Mouse (Mus musculus): ENCODE data around the gene Bpifb9b. TPM values are rescaled to one million over a fixed set of nuclear protein-coding genes. Genes with fewer than 3 reads are reported as not detected.

Bpifb9b gene
- polyA plus RNA-seq, 1 experiment from 2014 or later: not detected

DNA sequence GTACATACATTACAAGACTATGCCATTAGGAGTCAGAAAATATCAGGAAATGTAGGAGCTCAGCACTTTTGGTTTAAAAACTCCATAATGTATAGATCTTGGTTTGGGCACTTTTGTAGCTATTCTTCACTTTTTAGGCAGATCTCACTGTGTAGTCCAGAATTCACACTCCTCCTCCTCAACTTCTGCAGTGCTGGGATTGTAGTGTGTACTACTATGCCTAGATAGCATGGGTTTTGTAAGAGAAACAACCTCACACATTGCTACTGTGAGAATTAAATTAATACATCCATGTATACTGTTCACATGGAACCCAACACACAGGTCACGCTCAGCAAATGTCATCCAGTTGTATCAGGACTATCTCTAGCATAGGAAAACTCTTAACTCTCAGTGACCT lies 60.5 kb downstream of the Bpifb9b start:
- peaks cover 53% of the 10 kb centered on the region for H3K36me3 ChIP-seq (ENCODE audit: inconsistent target)
- 100% methylated on average over 1 of the region's 1 CpGs for WGBS (ENCODE audit: missing documents)

More for the DNA sequence above, 60.5 kb downstream of the Bpifb9b start:
- Histone ChIP-seq H3K4me3 (ENCODE audit: inconsistent target) (no peak overlapping the region), H3K79me2 (ENCODE audit: inconsistent target) (no peaks in the 10 kb centered on the region), H3K27ac (no peak overlapping the region)

Other genes starting within 250 kb of the Bpifb9b start
- gene Bpifa3, start 176.9 kb upstream of the Bpifb9b start, polyA plus RNA-seq (2018): not detected in 3 replicates
- gene Bpifa1, start 164.3 kb upstream of the Bpifb9b start, polyA plus RNA-seq (2018): not detected in 3 replicates
- not detected in 3 replicates for gene Bpifa5, start 144.6 kb upstream of the Bpifb9b start, polyA plus RNA-seq (2018)
- gene Bpifb1, start 116.4 kb upstream of the Bpifb9b start, polyA plus RNA-seq (2018): not detected in 3 replicates
- not detected in 3 replicates for gene Bpifb5, start 83.5 kb upstream of the Bpifb9b start, polyA plus RNA-seq (2018)
- not detected in 3 replicates for gene Bpifb9a, start 49.4 kb upstream of the Bpifb9b start, polyA plus RNA-seq (2018)
- 4.0 to 6.2 TPM (median 5.3 TPM) in 3 replicates for gene Cdk5rap1, start 65.8 kb downstream of the Bpifb9b start, polyA plus RNA-seq (2018)
- gene Snta1, start 100.9 kb downstream of the Bpifb9b start, polyA plus RNA-seq (2018): 2.9 to 11.4 TPM (median 6.1 TPM) in 3 replicates
- gene Cbfa2t2, start 129.3 kb downstream of the Bpifb9b start, polyA plus RNA-seq (2018): 8.0 to 9.7 TPM (median 9.0 TPM) in 3 replicates
- 1.3 to 7.5 TPM (median 3.9 TPM) in 3 replicates for gene 1700003F12Rik, start 239.9 kb downstream of the Bpifb9b start, polyA plus RNA-seq (2018)
- not detected in 3 replicates for gene Actl10, start 244.5 kb downstream of the Bpifb9b start, polyA plus RNA-seq (2018)

Measured in macrophage (primary cell).